Mouse (Mus musculus): ENCODE measurements around the gene Tbl1xr1. TPM values are rescaled to one million over a fixed set of nuclear protein-coding genes. Genes with fewer than 3 reads are reported as not detected.

Gene Tbl1xr1
- total RNA-seq, 2 experiments from 2014 or later = 143 to 150 TPM

- no peak for DNase-seq (ENCODE audit: low spot score in 2 of 2)
Measured at GRCm38 (mm10) chr3:22089825-22090224, 13.4 kb downstream of the Tbl1xr1 start.

- DNase-seq (ENCODE audit: low spot score in 2 of 2) = no peak
Measured at GRCm38 (mm10) chr3:22090431-22091265, 14.2 kb downstream of the Tbl1xr1 start.

GRCm38 (mm10) chr3:22091266-22091550 lies 14.8 kb downstream of the Tbl1xr1 start:
- DNase-seq (ENCODE audit: low spot score in 2 of 2) = no peak

GRCm38 (mm10) chr3:22091681-22092080 lies 15.2 kb downstream of the Tbl1xr1 start:
- DNase-seq (ENCODE audit: low spot score in 2 of 2) = no peak

- no peak for DNase-seq (ENCODE audit: low spot score in 2 of 2)
Measured at GRCm38 (mm10) chr3:22092784-22093183, 16.3 kb downstream of the Tbl1xr1 start.

GRCm38 (mm10) chr3:22103986-22104515 lies 27.6 kb downstream of the Tbl1xr1 start:
- DNase-seq (ENCODE audit: low spot score in 2 of 2) = no peak

- DNase-seq (ENCODE audit: low spot score in 2 of 2) = no peak
Measured at GRCm38 (mm10) chr3:22105471-22105870, 29.0 kb downstream of the Tbl1xr1 start.

GRCm38 (mm10) chr3:22108013-22108412 lies 31.6 kb downstream of the Tbl1xr1 start:
- DNase-seq (ENCODE audit: low spot score in 2 of 2) = no peak

GRCm38 (mm10) chr3:22109651-22110050 lies 33.2 kb downstream of the Tbl1xr1 start:
- DNase-seq (ENCODE audit: low spot score in 2 of 2) = no peak

- no peak for DNase-seq (ENCODE audit: low spot score in 2 of 2)
Measured at GRCm38 (mm10) chr3:22113773-22114172, 37.3 kb downstream of the Tbl1xr1 start.

- no peak for DNase-seq (ENCODE audit: low spot score in 2 of 2)
Measured at GRCm38 (mm10) chr3:22115221-22115620, 38.8 kb downstream of the Tbl1xr1 start.

GRCm38 (mm10) chr3:22115678-22116077 lies 39.2 kb downstream of the Tbl1xr1 start:
- no peak for DNase-seq (ENCODE audit: low spot score in 2 of 2)

- DNase-seq (ENCODE audit: low spot score in 2 of 2) = no peak
Measured at GRCm38 (mm10) chr3:22116188-22116587, 39.7 kb downstream of the Tbl1xr1 start.

- no peak for DNase-seq (ENCODE audit: low spot score in 2 of 2)
Measured at GRCm38 (mm10) chr3:22121741-22122140, 45.3 kb downstream of the Tbl1xr1 start.

- DNase-seq (ENCODE audit: low spot score in 2 of 2) = no peak
Measured at GRCm38 (mm10) chr3:22123145-22123544, 46.7 kb downstream of the Tbl1xr1 start.

- DNase-seq (ENCODE audit: low spot score in 2 of 2) = no peak
Measured at GRCm38 (mm10) chr3:22126251-22126826, 49.9 kb downstream of the Tbl1xr1 start.

GRCm38 (mm10) chr3:22131277-22131676 lies 54.8 kb downstream of the Tbl1xr1 start:
- DNase-seq (ENCODE audit: low spot score in 2 of 2) = no peak

GRCm38 (mm10) chr3:22133626-22134025 lies 57.2 kb downstream of the Tbl1xr1 start:
- DNase-seq (ENCODE audit: low spot score in 2 of 2) = no peak

GRCm38 (mm10) chr3:22137793-22138579 lies 61.5 kb downstream of the Tbl1xr1 start:
- no peak for DNase-seq (ENCODE audit: low spot score in 2 of 2)

- no peak for DNase-seq (ENCODE audit: low spot score in 2 of 2)
Measured at GRCm38 (mm10) chr3:22138580-22139099, 62.2 kb downstream of the Tbl1xr1 start.

- no peak for DNase-seq (ENCODE audit: low spot score in 2 of 2)
Measured at GRCm38 (mm10) chr3:22140111-22140658, 63.7 kb downstream of the Tbl1xr1 start.
